Mouse (Mus musculus) megakaryocyte, embryonic 14.5 days (primary cell): Measurements from ENCODE around the gene Olfr288. TPM values are rescaled to one million over a fixed set of nuclear protein-coding genes. Genes with fewer than 3 reads are reported as not detected.

Source experiments
- H3K27me3 ChIP-seq: replicated peaks from 2 replicates; pipeline ENCODE3; 2012; ENCODE audit warnings: inconsistent platforms
- H3K36me3 ChIP-seq: replicated peaks from 2 replicates; pipeline ENCODE3; 2012; ENCODE audit warnings: low read length, inconsistent platforms, mixed read lengths
- H3K4me1 ChIP-seq: 2 replicates; pipeline ENCODE4 v1.6.1; 2012; ENCODE audit warnings: inconsistent platforms
- H3K4me3 ChIP-seq: replicated peaks from 2 replicates; pipeline ENCODE3; 2012; ENCODE audit warnings: moderate library complexity, mild to moderate bottlenecking, inconsistent platforms
- H3K9me3 ChIP-seq: 2 replicates; pipeline ENCODE4 v1.6.1; 2012; ENCODE audit warnings: inconsistent platforms
- FLI1 ChIP-seq: IDR thresholded peaks from 2 replicates; pipeline ENCODE4 v1.6.1; 2012; ENCODE audit warnings: low read length, inconsistent platforms, mixed read lengths
- GATA1 ChIP-seq: IDR thresholded peaks from 3 replicates; pipeline ENCODE4 v1.6.1; 2012; ENCODE audit warnings: mixed read lengths, low read length, inconsistent platforms, borderline replicate concordance
- polyA plus RNA-seq: library from polyadenylated mRNA; stranded (reverse); fragments of >175 nt; gene quantifications from 2 replicates; pipeline ENCODE4 v1.2.3, GENCODE M21; 2012; ENCODE audit warnings: low replicate concordance; ENCODE audit not compliant: insufficient read depth

The Olfr288 gene
- polyA plus RNA-seq, 1 experiment = not detected

DNA sequence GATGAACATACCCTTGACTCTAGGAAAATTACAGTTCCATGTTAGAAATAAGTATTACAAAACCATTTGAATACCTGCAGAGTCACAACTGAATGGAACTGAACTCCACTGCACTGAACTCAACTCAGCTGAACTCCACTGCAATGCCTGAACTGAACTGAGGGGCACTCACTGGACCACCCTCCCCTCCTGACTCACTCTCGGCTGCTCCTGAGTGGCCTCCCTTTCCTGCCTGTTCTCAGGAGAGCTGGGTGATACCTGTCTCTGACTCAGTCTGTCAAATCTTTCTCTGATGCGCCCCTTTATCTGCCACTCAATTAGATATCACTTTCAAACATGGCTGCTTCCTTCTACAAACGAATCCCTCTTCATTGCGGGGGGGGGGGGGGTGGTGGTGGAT lies 41.2 kb downstream of the Olfr288 start:
- no peaks in the 10 kb centered on the region for H3K36me3 ChIP-seq
- H3K4me3 ChIP-seq = no peak overlapping the region
- peaks cover 18% of the 10 kb centered on the region for H3K4me1 ChIP-seq
- TF ChIP-seq FLI1 (no peak), GATA1 (no peak)
- peaks cover 8% of the 10 kb centered on the region for H3K27me3 ChIP-seq
- no peaks in the 10 kb centered on the region for H3K9me3 ChIP-seq

DNA sequence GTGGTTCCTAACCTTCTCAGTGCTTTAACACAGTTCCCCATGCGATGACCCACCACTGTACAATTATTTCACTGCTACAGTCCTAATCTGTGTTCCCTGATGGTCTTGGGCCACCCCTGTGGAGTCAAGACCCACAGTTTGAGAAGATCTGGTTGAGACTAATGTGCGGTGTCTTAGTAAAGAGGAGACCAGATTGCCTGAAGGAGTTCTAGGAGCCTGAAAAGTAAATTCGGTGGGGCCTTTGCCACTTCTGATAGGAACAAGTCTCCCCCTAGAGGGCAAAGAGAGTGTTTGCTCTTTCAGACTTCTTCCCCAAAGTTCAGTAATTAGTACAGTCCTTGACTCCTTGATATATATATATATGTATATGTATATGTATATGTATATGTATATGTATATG lies 41.7 kb downstream of the Olfr288 start:
- H3K9me3 ChIP-seq = no peaks in the 10 kb centered on the region
- TF ChIP-seq GATA1 (no peak), FLI1 (no peak)
- no peak overlapping the region for H3K4me3 ChIP-seq
- no peaks in the 10 kb centered on the region for H3K36me3 ChIP-seq
- peaks cover 8% of the 10 kb centered on the region for H3K27me3 ChIP-seq
- peaks cover 21% of the 10 kb centered on the region for H3K4me1 ChIP-seq

DNA sequence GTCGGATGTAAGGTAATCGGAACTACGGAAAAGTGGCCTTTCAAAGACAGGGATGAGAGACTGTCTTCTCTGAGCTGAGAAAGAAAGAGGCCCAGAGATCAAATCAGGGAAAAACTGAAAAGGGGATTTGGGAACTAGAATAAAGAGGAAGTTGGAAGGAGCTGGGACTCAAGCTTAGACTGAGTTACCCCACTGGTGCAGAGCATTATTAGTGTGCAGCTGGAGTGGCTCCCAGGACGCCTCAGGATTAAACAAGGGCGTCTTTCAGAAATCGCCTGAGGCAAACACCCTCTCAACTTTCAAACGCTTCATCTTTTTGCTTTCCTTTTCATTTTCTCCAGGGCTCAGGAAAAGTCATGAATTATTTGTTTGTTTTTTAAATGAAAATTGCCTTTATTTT lies 42.4 kb downstream of the Olfr288 start:
- TF ChIP-seq GATA1 = no peak
- no peak for TF ChIP-seq FLI1
- Histone ChIP-seq H3K9me3 (no peaks in the 10 kb centered on the region), H3K36me3 (no peaks in the 10 kb centered on the region), H3K4me3 (no peak overlapping the region), H3K4me1 (peaks cover 21% of the 10 kb centered on the region), H3K27me3 (peaks cover 8% of the 10 kb centered on the region)

DNA sequence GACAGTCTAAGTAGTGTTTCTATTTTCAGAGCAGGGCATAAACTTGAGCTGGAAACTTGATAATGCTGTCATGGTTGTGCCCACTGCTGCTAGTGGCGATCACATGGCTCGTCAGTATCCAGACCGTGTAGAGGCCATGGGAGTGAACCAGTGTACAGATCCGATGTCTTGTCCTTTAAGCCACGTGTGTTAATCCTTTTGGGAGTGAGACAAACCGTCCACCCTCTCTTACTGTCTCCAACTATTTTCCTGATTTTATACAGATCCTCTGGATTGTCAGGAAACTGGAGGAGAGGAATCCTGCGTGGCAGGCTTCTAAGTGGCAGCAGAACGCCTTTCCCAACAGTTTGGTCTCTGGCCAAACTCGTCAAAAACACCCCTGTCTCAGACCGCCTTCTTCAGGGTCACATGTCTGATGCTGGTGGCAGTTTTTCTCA lies 46.2 kb downstream of the Olfr288 start:
- Histone ChIP-seq H3K27me3 (peaks cover 5% of the 10 kb centered on the region), H3K4me1 (peaks cover 25% of the 10 kb centered on the region), H3K9me3 (no peaks in the 10 kb centered on the region), H3K36me3 (no peaks in the 10 kb centered on the region), H3K4me3 (no peak overlapping the region)
- no peak for TF ChIP-seq GATA1
- TF ChIP-seq FLI1 = no peak

DNA sequence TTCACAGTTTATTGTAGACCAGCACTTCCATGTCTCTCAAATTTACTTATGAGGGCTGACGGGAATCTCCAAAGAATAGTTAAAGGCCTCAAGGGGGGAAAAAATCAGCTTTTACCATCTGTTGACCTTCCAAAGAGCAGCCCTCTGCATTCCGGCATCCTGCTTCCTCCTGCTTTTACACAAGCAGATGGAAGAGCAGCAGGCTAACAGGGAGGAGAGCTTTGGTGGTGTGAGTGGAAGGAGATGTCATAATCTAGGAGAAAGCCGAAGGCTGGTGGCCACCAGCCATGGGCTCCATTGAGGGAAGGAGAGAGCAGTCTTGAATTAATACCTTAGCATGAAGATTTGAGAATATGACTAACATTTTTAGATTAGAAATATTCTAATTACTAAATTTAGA lies 47.0 kb downstream of the Olfr288 start:
- Histone ChIP-seq H3K9me3 (no peaks in the 10 kb centered on the region), H3K36me3 (no peaks in the 10 kb centered on the region), H3K4me1 (peaks cover 22% of the 10 kb centered on the region), H3K27me3 (peaks cover 5% of the 10 kb centered on the region), H3K4me3 (no peak overlapping the region)
- no peak for TF ChIP-seq FLI1
- TF ChIP-seq GATA1 = no peak

DNA sequence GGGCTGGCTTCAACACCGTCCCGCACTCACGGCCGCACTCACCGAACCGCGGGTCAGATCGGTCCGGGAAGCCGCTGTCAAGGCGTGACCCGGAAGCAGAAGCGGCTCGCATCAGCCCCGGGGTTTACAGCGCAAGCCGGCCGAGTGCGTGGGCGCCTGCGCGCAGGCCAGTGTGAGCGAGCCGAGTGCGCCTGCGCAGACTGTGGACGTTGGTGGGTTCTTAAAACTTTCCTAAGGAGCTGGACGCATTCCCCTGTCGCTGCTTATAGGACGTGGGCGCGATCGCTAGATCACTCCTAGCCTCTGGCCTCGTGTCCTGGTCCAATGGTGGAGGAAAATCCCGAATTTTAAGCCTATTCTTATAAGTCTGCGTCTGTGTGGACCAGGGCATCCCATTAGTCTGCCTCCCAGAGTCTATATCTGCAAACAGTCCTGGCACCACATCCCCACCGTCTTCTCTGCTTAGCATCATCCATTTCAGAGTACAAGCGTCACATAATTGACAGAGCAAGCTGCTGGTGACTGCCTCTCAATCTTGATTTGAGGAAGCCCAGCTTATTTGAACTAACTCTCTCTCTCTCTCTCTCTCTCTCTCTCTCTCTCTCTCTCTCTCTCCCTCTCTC lies 49.7 kb downstream of the Olfr288 start:
- Histone ChIP-seq H3K9me3 (no peaks in the 10 kb centered on the region), H3K27me3 (peaks cover 2% of the 10 kb centered on the region), H3K4me1 (peaks cover 31% of the 10 kb centered on the region), H3K36me3 (peaks cover 24% of the 10 kb centered on the region), H3K4me3 (peak overlapping the region; percentile 98)
- TF ChIP-seq FLI1 (no peak), GATA1 (no peak)

DNA sequence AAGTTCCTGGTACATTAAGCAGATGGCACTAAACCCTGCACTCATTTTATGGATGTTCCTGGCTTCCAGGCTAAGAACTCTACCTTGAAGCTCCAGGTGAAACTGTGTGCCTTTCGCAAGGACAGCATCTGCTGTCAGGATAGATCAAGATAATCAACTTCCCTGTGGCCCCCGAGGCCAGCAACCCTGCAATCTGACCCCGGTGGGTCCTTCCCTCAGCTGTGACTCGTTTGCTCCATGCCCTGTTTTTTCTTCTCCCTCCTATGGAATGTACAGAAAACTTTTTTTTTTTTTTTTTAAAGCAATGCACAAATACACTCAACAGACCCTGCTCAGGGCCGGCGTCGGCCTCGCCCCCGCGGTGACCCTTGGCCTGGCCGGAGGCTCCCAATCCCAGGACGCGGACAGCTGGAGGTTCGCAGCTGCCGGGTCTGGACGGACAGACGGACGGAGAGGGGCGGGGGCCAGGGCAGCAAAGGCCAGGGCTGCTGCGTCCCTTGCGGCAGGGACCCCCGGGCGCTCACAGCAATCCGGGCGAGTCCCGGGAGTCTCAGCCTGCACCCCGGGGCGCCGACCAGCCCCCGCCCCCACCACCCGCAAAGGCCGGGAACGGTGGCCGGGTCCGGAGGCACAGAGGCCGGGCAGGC lies 50.4 kb downstream of the Olfr288 start:
- peak overlapping the region; percentile 98 for H3K4me3 ChIP-seq
- TF ChIP-seq GATA1 (no peak), FLI1 (no peak)
- no peaks in the 10 kb centered on the region for H3K27me3 ChIP-seq
- H3K4me1 ChIP-seq = peaks cover 32% of the 10 kb centered on the region
- H3K36me3 ChIP-seq = peaks cover 30% of the 10 kb centered on the region
- H3K9me3 ChIP-seq = no peaks in the 10 kb centered on the region

DNA sequence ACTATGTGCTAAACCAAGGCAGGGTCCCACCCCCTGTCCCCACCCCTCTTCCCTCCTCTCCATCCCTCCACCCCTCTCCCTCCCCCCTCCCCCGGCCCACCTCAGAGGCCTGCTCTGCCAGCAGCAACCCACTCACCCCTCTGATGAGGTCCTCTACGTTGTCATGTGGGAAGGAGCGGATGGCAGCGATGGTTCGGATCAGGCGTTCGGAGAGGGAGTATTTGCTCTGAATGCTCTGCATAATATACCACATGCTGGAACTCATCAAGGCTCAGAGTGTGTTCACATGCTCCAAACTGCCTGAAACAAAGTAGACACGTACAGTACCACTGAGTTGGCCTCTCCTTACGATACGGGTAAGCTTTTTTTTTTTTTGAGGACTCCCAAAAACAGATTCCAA lies 52.8 kb downstream of the Olfr288 start:
- peaks cover 54% of the 10 kb centered on the region for H3K36me3 ChIP-seq
- no peaks in the 10 kb centered on the region for H3K9me3 ChIP-seq
- H3K4me1 ChIP-seq = peaks cover 35% of the 10 kb centered on the region
- TF ChIP-seq GATA1 (no peak), FLI1 (no peak)
- no peaks in the 10 kb centered on the region for H3K27me3 ChIP-seq
- H3K4me3 ChIP-seq = no peak overlapping the region

DNA sequence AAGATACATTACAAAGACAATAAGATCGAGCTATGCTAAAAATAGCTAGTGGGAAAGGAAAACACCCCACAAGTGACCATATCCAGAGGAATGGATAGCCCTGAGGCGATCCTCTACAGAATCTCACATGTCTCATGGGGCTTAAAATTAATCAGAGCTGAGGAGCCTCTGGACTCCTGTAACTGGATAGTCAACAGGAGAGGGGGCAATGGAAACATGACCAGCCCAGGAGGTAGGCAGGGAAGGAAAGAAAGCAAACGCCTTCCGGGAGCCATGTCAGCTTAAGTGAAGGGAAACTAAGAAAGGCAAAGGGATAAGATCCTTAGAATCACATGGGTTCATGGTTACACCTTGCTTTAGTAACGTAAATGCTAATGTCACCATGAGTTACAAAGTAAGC lies 54.5 kb downstream of the Olfr288 start:
- H3K9me3 ChIP-seq = no peaks in the 10 kb centered on the region
- no peak overlapping the region for H3K4me3 ChIP-seq
- H3K36me3 ChIP-seq = peaks cover 71% of the 10 kb centered on the region
- H3K4me1 ChIP-seq = peaks cover 30% of the 10 kb centered on the region
- no peak for TF ChIP-seq GATA1
- TF ChIP-seq FLI1 = no peak
- no peaks in the 10 kb centered on the region for H3K27me3 ChIP-seq

DNA sequence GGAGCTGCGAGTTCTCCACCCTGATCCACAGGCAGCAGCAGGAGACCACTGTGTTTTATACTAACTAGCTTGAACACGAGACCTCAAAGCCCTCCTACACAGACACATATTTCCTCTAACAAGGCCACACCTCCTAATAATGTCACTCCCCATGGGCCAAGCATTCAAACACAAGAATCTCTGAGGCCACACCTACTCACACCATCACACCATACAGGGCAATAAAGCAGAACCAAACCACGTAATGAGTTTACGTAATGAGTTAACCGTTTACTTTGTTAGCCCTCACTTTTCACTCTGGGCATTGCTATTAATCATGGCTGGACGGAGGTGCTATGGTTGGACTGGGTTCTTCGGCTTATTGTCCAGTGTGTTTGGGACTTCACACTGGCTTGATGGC lies 55.6 kb downstream of the Olfr288 start:
- Histone ChIP-seq H3K27me3 (no peaks in the 10 kb centered on the region), H3K36me3 (peaks cover 81% of the 10 kb centered on the region), H3K9me3 (no peaks in the 10 kb centered on the region), H3K4me1 (peaks cover 26% of the 10 kb centered on the region), H3K4me3 (no peak overlapping the region)
- TF ChIP-seq FLI1 (no peak), GATA1 (no peak)
